Mouse (Mus musculus) midbrain, embryonic 13.5 days (tissue): Measurements from ENCODE around the gene Helz. TPM values are rescaled to one million over a fixed set of nuclear protein-coding genes. Genes with fewer than 3 reads are reported as not detected.

ENCODE experiments used
- ATAC-seq: fragments of 200-750 bp; cut with Nextera tagmentation; 2 replicates; pipeline ENCODE4 v1.8.0; 2017; ENCODE audit warnings: mild to moderate bottlenecking, moderate TSS enrichment, moderate library complexity
- H3K27ac ChIP-seq: fragments of 300-500 bp; sonication (generic); 2 replicates; pipeline ENCODE4 v1.5.1; 2015; ENCODE audit warnings: inconsistent platforms, mild to moderate bottlenecking, moderate library complexity
- H3K27me3 ChIP-seq: fragments of 300-500 bp; sonication (generic); 2 replicates; pipeline ENCODE4 v1.6.1; 2015; ENCODE audit warnings: mild to moderate bottlenecking, inconsistent platforms
- H3K36me3 ChIP-seq: fragments of 300-500 bp; sonication (generic); 2 replicates; pipeline ENCODE4 v1.6.1; 2015; ENCODE audit warnings: mild to moderate bottlenecking, inconsistent platforms
- H3K4me1 ChIP-seq: fragments of 300-500 bp; sonication (generic); replicated peaks from 2 replicates; pipeline ENCODE4 v1.6.1; 2015; ENCODE audit warnings: inconsistent platforms
- H3K4me2 ChIP-seq: fragments of 300-500 bp; sonication (generic); replicated peaks from 2 replicates; pipeline ENCODE4 v1.6.1; 2015; ENCODE audit warnings: moderate library complexity, mild to moderate bottlenecking, inconsistent platforms
- H3K4me3 ChIP-seq: fragments of 300-500 bp; sonication (generic); replicated peaks from 2 replicates; pipeline ENCODE4 v1.5.1; 2015; ENCODE audit warnings: mild to moderate bottlenecking, inconsistent platforms
- H3K9ac ChIP-seq: fragments of 300-500 bp; sonication (generic); replicated peaks from 2 replicates; pipeline ENCODE4 v1.6.1; 2015; ENCODE audit warnings: mild to moderate bottlenecking, inconsistent platforms
- H3K9me3 ChIP-seq: fragments of 300-500 bp; sonication (generic); 2 replicates; pipeline ENCODE4 v1.6.1; 2016; ENCODE audit warnings: mild to moderate bottlenecking, inconsistent platforms
- WGBS: fragments of 180-500 bp; shearing (Covaris S2); methylation state at CpG from one replicate; pipeline ENCODE4 v1.1.7; 2015; 5-methylcytosine and 5-hydroxymethylcytosine counted together
- polyA plus RNA-seq: library from polyadenylated mRNA; unstranded; fragments of >200 nt; fragmentation: Nextera tagmentation; extraction: Ambion mirVana; gene quantifications from 2 replicates; pipeline ENCODE4 v1.2.1, GENCODE M21; 2015

Gene Helz
- polyA plus RNA-seq, 1 experiment from 2014 or later, result 18.4 TPM

DNA sequence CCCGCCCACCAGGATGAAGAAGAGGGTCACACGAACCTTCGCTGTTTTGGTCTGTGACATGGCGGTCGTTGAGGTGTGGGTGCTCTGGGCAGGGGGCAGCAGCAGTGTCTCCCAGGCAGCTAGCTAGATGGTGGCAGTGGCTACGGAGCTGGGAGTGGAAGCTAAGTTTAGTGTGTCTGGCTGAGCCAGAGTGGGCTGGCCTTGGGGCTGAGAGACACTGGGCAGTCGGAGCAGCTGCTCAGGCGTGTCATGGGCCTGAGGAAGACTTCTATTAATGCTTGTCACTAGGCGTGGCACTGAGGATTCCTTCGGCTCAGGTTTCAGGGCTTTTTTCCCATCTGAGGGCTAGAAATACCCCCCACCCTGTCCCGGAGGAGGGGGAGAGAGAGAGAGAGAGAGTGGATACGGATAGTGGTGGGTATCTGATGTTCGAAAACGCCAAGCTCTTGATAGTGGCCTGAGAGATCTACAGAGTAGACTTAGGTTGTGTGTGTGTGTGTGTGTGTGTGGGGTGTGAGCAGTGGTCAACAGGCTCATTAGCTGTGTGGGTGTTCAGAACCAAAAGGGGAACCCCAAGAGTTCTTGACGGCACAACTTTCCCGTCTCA is 168.7 kb downstream of the Helz start, which contains the start of gene Cacng1:
Cacng1 (minus strand) TSS at position 191 of the 607 bp plus-strand sequence.
- ATAC-seq, result no peak
- WGBS, result 75% methylated on average over 16 of the region's 16 CpGs
- Histone ChIP-seq H3K4me3 (no peak within 1 kb of the TSS), H3K36me3 (no peaks in the 10 kb centered on the region), H3K4me2 (no peak within 1 kb of the TSS), H3K4me1 (0 out of 2 replicates have a peak, but pooled peaks cover 10% of the 10 kb centered on the region), H3K9me3 (no peaks in the 10 kb centered on the region; the same call in 1 of the 2 replicates), H3K27me3 (no peaks in the 10 kb centered on the region), H3K27ac (no peak within 1 kb of the TSS), H3K9ac (no peak within 1 kb of the TSS)

- Histone ChIP-seq H3K36me3 (peaks cover 4% of the 10 kb centered on the region; the same call in 1 of the 2 replicates), H3K4me1 (0 out of 2 replicates have a peak, but pooled peaks cover 5% of the 10 kb centered on the region), H3K9ac (no peak overlapping the region), H3K4me3 (no peak overlapping the region), H3K4me2 (no peak overlapping the region), H3K9me3 (peaks cover 3% of the 10 kb centered on the region), H3K27me3 (no peaks in the 10 kb centered on the region), H3K27ac (no peak overlapping the region)
- 91% methylated on average over 9 of the region's 9 CpGs for WGBS
- ATAC-seq, result no peak
Observed at GRCm38 (mm10) chr11:107720264-107721021, 172.7 kb downstream of the Helz start.

DNA sequence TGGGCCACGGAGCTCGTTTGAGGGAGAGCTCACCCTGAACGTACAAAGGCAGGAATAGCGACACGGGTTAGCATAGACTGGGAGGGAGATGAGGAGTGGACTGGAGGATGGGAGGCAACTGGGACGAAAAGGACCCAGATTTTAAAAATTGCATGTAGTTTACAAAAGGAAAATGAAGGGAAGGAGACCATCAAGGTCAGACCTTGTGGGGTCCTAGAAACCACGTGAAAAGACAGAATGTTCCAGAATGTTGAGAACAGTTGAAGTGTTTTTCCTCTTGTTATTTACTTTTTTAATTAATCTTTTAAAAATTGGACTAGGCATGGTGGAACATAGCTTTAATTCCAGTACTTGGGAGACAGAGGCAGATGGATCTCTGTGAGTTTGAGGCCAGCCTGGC is 173.3 kb downstream of the Helz start:
- no peak for ATAC-seq
- peaks cover 4% of the 10 kb centered on the region; the same call in 1 of the 2 replicates for H3K36me3 ChIP-seq
- H3K4me1 ChIP-seq, result 0 out of 2 replicates have a peak, but pooled peaks cover 5% of the 10 kb centered on the region
- peaks cover 3% of the 10 kb centered on the region for H3K9me3 ChIP-seq
- no peak overlapping the region for H3K4me3 ChIP-seq
- no peaks in the 10 kb centered on the region for H3K27me3 ChIP-seq
- H3K9ac ChIP-seq, result no peak overlapping the region
- H3K27ac ChIP-seq, result no peak overlapping the region
- WGBS, result 84% methylated on average over 7 of the region's 7 CpGs
- H3K4me2 ChIP-seq, result no peak overlapping the region

GRCm38 (mm10) chr11:107724603-107725002 is 176.9 kb downstream of the Helz start:
- no peaks in the 10 kb centered on the region for H3K4me1 ChIP-seq
- no peak overlapping the region for H3K4me3 ChIP-seq
- WGBS, result 94% methylated on average over 8 of the region's 8 CpGs
- ATAC-seq, result no peak
- no peaks in the 10 kb centered on the region for H3K27me3 ChIP-seq
- H3K27ac ChIP-seq, result no peak overlapping the region
- H3K9me3 ChIP-seq, result peaks cover 3% of the 10 kb centered on the region; the same call in 1 of the 2 replicates
- no peak overlapping the region for H3K9ac ChIP-seq
- peaks cover 4% of the 10 kb centered on the region; the same call in 1 of the 2 replicates for H3K36me3 ChIP-seq
- H3K4me2 ChIP-seq, result no peak overlapping the region

DNA sequence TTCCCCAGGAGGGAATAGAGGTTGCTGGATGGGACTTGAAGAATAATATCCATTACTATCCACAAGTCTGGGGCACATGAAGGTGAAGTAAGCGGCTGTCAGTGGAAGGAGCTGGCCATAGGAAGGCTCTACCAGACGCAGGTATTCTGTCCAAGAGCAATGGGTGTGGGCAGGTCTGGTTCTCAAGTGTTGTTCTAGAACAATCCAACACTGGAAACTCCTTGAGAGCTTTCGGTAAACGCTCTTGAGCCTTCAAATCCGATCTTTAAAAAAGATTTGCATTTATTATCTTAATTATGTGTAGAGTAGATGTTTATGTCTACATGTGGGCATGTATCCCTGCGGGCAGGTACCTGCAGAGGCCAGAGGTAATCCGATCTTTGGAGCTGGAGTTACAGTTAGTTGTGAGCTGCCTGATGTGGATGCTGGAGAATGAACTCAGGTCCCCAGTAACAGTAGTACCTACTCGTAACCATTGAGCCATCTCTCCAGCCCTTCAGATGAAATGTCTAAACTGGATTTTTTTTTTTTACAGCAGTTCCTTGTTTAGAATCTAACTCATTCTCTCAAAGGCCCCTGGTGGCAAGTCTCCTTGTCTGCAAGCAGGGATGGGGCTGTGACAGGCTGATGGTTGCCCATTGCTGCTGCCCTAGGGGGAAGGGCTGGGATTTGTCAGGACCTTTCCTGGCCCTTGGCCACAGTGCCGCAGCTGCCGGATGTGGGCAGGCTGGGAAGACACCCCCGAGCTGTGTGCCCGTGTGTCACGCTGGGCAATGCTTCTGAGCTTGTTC is 180.5 kb downstream of the Helz start:
- H3K4me3 ChIP-seq, result no peak overlapping the region
- H3K36me3 ChIP-seq, result peaks cover 26% of the 10 kb centered on the region
- H3K4me1 ChIP-seq, result no peaks in the 10 kb centered on the region
- no peaks in the 10 kb centered on the region for H3K27me3 ChIP-seq
- ATAC-seq, result no peak
- H3K4me2 ChIP-seq, result no peak overlapping the region
- H3K27ac ChIP-seq, result no peak overlapping the region
- whole genome bisulfite sequencing, result 84% methylated on average over 13 of the region's 13 CpGs
- no peaks in the 10 kb centered on the region for H3K9me3 ChIP-seq
- H3K9ac ChIP-seq, result no peak overlapping the region

- 90% methylated on average over 7 of the region's 7 CpGs for WGBS
- H3K9ac ChIP-seq, result no peak overlapping the region
- no peak for ATAC-seq
- no peak overlapping the region for H3K27ac ChIP-seq
- no peaks in the 10 kb centered on the region for H3K4me1 ChIP-seq
- H3K4me2 ChIP-seq, result no peak overlapping the region
- no peaks in the 10 kb centered on the region for H3K27me3 ChIP-seq
- H3K4me3 ChIP-seq, result no peak overlapping the region
- peaks cover 34% of the 10 kb centered on the region for H3K36me3 ChIP-seq
- no peaks in the 10 kb centered on the region for H3K9me3 ChIP-seq
Observed at GRCm38 (mm10) chr11:107729141-107729540, 181.4 kb downstream of the Helz start.

DNA sequence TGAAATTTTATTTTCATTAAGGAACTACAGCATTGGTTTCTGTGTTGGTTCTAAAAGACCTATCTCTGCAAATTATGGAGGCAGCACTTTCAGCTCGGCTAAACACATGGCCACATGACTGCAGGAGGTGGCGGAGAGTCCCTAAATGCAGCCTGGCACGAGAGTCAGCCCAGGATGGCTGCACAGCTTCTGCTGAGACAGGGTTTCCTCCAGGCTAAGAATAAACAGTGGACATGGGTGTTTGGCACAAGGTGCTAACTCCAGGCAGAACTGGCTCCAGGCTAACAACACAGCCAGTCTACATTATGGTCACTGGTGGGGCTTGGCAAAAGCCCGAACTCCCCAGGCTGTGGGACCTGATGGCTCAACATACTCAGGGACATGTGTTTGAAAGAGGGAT is 183.2 kb downstream of the Helz start:
- no peaks in the 10 kb centered on the region for H3K4me1 ChIP-seq
- peaks cover 52% of the 10 kb centered on the region for H3K36me3 ChIP-seq
- no peak overlapping the region for H3K4me2 ChIP-seq
- no peak for ATAC-seq
- no peak overlapping the region for H3K9ac ChIP-seq
- H3K9me3 ChIP-seq, result no peaks in the 10 kb centered on the region
- H3K27me3 ChIP-seq, result no peaks in the 10 kb centered on the region
- WGBS, result 89% methylated on average over 4 of the region's 4 CpGs
- no peak overlapping the region for H3K27ac ChIP-seq
- H3K4me3 ChIP-seq, result no peak overlapping the region

GRCm38 (mm10) chr11:107731498-107731897 is 183.8 kb downstream of the Helz start:
- H3K9me3 ChIP-seq, result no peaks in the 10 kb centered on the region
- H3K4me3 ChIP-seq, result no peak overlapping the region
- peaks cover 57% of the 10 kb centered on the region for H3K36me3 ChIP-seq
- ATAC-seq, result no peak
- no peak overlapping the region for H3K4me2 ChIP-seq
- no peak overlapping the region for H3K27ac ChIP-seq
- no peaks in the 10 kb centered on the region for H3K27me3 ChIP-seq
- WGBS, result 96% methylated on average over 5 of the region's 5 CpGs
- H3K9ac ChIP-seq, result no peak overlapping the region
- no peaks in the 10 kb centered on the region for H3K4me1 ChIP-seq

- Histone ChIP-seq H3K4me2 (no peak overlapping the region), H3K4me1 (no peaks in the 10 kb centered on the region), H3K9me3 (no peaks in the 10 kb centered on the region), H3K9ac (no peak overlapping the region), H3K27ac (no peak overlapping the region), H3K4me3 (no peak overlapping the region), H3K27me3 (no peaks in the 10 kb centered on the region), H3K36me3 (peaks cover 79% of the 10 kb centered on the region)
- no peak for ATAC-seq
- WGBS, result 86% methylated on average over 7 of the region's 7 CpGs
Observed at GRCm38 (mm10) chr11:107734133-107734532, 186.4 kb downstream of the Helz start.

DNA sequence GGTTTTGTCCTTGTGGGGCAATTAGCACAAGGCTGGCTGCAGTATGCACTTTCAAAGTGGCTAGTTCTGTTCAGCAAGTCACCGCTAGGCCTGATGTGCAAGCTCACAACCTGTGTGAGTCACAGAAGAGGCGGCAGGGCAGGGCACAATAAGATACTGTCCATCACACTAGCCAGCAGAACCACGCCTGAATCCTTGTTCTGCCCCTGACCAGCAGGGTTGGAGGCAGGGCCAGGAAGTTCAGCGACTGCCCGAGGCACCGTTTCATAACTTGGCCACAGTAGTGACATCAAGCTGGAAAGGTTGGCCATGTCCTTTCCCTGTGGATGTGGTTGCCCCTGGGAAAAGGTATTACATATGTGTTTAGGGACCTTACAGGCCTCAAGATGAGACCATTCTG is 190.2 kb downstream of the Helz start:
- H3K36me3 ChIP-seq, result peaks cover 69% of the 10 kb centered on the region
- WGBS, result 93% methylated on average over 6 of the region's 6 CpGs

DNA sequence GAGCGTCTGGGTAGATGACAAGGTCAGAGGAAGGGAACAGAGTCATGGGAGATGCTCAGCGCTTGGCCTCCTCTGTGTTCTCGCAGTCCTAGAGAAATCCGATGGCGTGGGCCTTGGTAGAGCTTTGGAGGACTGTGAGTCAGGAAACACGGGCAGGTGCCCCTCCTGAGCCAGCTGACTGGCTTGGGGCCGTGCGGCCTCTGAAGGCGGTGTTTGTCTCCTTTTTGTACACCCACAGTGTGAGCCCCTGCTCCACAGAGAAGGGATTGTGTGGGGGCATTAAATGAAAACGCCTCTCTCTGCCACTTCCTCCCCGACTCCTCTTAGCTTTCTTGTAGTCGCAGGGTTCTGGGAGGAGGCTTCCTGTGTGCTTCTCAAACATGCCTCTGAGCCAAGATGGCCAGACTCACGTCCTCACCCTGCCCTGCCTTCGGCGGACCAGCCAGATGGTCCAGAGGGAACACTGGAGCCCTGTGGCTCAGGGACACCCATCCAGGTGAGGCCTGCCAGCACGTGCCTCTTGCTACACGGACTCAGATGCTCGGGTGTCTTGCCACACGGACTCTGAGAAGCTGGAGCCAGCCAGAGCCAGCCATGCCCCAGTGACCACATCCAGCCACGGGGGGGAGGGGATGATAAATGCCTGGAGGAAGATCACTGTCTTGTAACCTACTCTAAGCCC is 190.8 kb downstream of the Helz start:
- Histone ChIP-seq H3K4me2 (no peak overlapping the region), H3K9ac (no peak overlapping the region), H3K36me3 (peaks cover 63% of the 10 kb centered on the region), H3K4me1 (peaks cover 31% of the 10 kb centered on the region), H3K9me3 (no peaks in the 10 kb centered on the region), H3K27ac (no peak overlapping the region), H3K27me3 (no peaks in the 10 kb centered on the region), H3K4me3 (no peak overlapping the region)
- ATAC-seq, result no peak
- 83% methylated on average over 20 of the region's 20 CpGs for WGBS

More for the DNA sequence above, 190.2 kb downstream of the Helz start:
- H3K4me1 ChIP-seq, result peaks cover 24% of the 10 kb centered on the region
- no peaks in the 10 kb centered on the region for H3K9me3 ChIP-seq
- H3K4me2 ChIP-seq, result no peak overlapping the region
- H3K27ac ChIP-seq, result no peak overlapping the region
- H3K27me3 ChIP-seq, result no peaks in the 10 kb centered on the region
- no peak overlapping the region for H3K9ac ChIP-seq
- H3K4me3 ChIP-seq, result no peak overlapping the region
- ATAC-seq, result no peak
